ENCODE assay signal across 1 mouse cellular context in the genomic region with DNA sequence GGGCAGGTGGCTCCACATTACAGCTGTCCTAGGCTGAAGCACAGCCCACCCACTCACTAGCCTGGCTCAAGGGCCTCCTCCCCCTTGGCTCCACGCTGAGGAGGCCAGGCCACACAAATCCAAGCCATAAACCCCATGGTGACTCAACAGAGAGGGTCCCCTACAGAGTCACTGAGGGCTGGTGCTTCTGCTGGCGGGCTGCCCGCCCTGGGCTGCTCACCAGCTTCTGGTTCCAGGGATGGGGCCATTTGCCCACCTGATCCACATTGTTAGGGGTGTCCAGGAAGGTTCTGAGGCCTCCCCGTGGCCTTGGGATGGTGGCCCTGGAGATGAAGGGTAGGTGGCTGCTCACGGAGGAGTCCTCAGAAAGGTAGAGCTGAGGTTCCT.
TF ChIP-seq lines count a peak whose summit lies in the region.

No protein-coding gene starts in this region.

TF ChIP-seq in MEL, 35 proteins besides CTCF, POLR2A, EP300 and RAD21 (continued from another document):
- no peak for TF ChIP-seq BHLHE40 (IDR thresholded peaks at IDR 0.05; ENCODE audit: borderline replicate concordance, low read depth, low read length)
- TF ChIP-seq SMC3 (IDR thresholded peaks at IDR 0.05; ENCODE audit: low read depth, low read length): no peak
- TF ChIP-seq ETS1 (IDR thresholded peaks at IDR 0.05; ENCODE audit: low read depth, low read length): no peak
- TF ChIP-seq ELF1 (IDR thresholded peaks at IDR 0.05; ENCODE audit: low read depth, low read length): no peak
- TF ChIP-seq TCF12 (IDR thresholded peaks at IDR 0.05; ENCODE audit: low read depth, low read length): no peak
- TF ChIP-seq NRF1 (IDR thresholded peaks at IDR 0.05; ENCODE audit: insufficient read depth, low read depth, low read length, poor library complexity, severe bottlenecking): no peak
- TF ChIP-seq USF1 (IDR thresholded peaks at IDR 0.05; ENCODE audit: low read depth, low read length): no peak
- no peak for TF ChIP-seq MAZ (IDR thresholded peaks at IDR 0.05; ENCODE audit: low read depth, low read length)
- TF ChIP-seq ZC3H11A (IDR thresholded peaks at IDR 0.05; ENCODE audit: low read depth, low read length): no peak
- TF ChIP-seq KAT2A (conservative IDR thresholded peaks at IDR 0.05; ENCODE audit: low read depth, low read length): no peak
